Mouse (Mus musculus) heart, postnatal 0 days (tissue): ENCODE data around the gene Grik1. TPM values are rescaled to one million over a fixed set of nuclear protein-coding genes. Genes with fewer than 3 reads are reported as not detected.

ENCODE experiments used
- ATAC-seq: fragments of 200-750 bp; cut with Nextera tagmentation; 2 replicates; pipeline ENCODE4 v1.8.0; 2017; ENCODE audit warnings: low read depth, moderate number of reproducible peaks, moderate library complexity; ENCODE audit not compliant: insufficient read depth
- DNase-seq: peaks from one replicate; pipeline ENCODE4 v3.0.0-alpha.2; 2016; ENCODE audit warnings: low spot score
- H3K27ac ChIP-seq: fragments of 300-500 bp; sonication (generic); 2 replicates; pipeline ENCODE4 v1.5.1; 2014; ENCODE audit warnings: low read depth, mild to moderate bottlenecking
- H3K27me3 ChIP-seq: fragments of 300-500 bp; sonication (generic); 2 replicates; pipeline ENCODE4 v1.6.1; 2014; ENCODE audit warnings: low read length, mixed read lengths; ENCODE audit not compliant: control insufficient read depth, insufficient read depth
- H3K36me3 ChIP-seq: fragments of 300-500 bp; sonication (generic); replicated peaks from 2 replicates; pipeline ENCODE4 v1.6.1; 2014; ENCODE audit warnings: low read length, mixed read lengths; ENCODE audit not compliant: control insufficient read depth, insufficient read depth
- H3K4me1 ChIP-seq: fragments of 300-500 bp; sonication (generic); 2 replicates; pipeline ENCODE4 v1.6.1; 2014; ENCODE audit warnings: antibody characterized with exemption; ENCODE audit not compliant: control insufficient read depth, insufficient read depth
- H3K4me2 ChIP-seq: fragments of 300-500 bp; sonication (generic); 2 replicates; pipeline ENCODE4 v1.6.1; 2014; ENCODE audit warnings: low read depth, mild to moderate bottlenecking, low read length, moderate library complexity
- H3K4me3 ChIP-seq: fragments of 300-500 bp; sonication (generic); 2 replicates; pipeline ENCODE4 v1.5.1; 2014; ENCODE audit warnings: low read depth, low read length
- H3K9ac ChIP-seq: fragments of 300-500 bp; sonication (generic); replicated peaks from 2 replicates; pipeline ENCODE4 v1.6.1; 2014; ENCODE audit warnings: low read depth, low read length, mixed read lengths
- H3K9me3 ChIP-seq: fragments of 300-500 bp; sonication (generic); replicated peaks from 2 replicates; pipeline ENCODE4 v1.6.1; 2016; ENCODE audit warnings: low read length; ENCODE audit not compliant: control insufficient read depth
- CTCF ChIP-seq: IDR thresholded peaks from 2 replicates; pipeline ENCODE4 v1.5.1; 2016; ENCODE audit warnings: antibody characterized with exemption, control low read depth, low read depth
- EP300 ChIP-seq: IDR thresholded peaks from 2 replicates; pipeline ENCODE4 v1.6.1; 2016; ENCODE audit warnings: antibody characterized with exemption, low read depth
- WGBS: fragments of 180-500 bp; shearing (Covaris S2); extraction: QIAGEN DNeasy Blood & Tissue Kit; methylation state at CpG from one replicate; pipeline ENCODE4 v1.1.7; 2014; 5-methylcytosine and 5-hydroxymethylcytosine counted together
- polyA plus RNA-seq: library from polyadenylated mRNA; unstranded; fragments of >200 nt; fragmentation: Nextera tagmentation; extraction: Ambion mirVana; gene quantifications from 2 replicates; pipeline ENCODE4 v1.2.1, GENCODE M21; 2015
- total RNA-seq: library from RNA; depleted of rRNA; stranded (reverse); fragments of >200 nt; gene quantifications from 2 replicates; pipeline ENCODE4 v1.2.3, GENCODE M21; 2014; ENCODE audit warnings: low replicate concordance; rRNA removed

The Grik1 gene
- total and polyA plus RNA-seq, 2 experiments from 2014 or later: 0.12 to 0.27 TPM

DNA sequence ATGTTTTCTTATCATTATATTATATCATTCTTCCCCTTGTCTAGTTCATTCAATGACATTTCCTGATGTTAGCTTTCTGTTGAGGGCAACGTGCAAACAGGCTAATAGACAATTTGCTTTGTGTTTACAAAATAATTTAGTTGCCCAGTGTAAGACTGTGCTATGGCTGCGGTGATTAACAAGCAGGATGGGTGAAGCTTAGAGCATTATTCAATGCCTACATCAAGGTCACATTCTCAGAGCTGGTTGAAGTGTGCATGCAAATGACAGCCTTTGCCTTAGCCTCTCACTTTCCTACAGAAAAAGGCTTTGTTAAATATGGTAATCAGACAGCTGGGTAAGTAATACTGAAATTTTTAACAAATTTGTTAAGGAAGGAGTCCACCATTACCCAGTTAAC, 438.5 kb downstream of the Grik1 start:
- no peak overlapping the region for H3K9ac ChIP-seq
- no peak overlapping the region for H3K4me2 ChIP-seq
- no peaks in the 10 kb centered on the region for H3K36me3 ChIP-seq
- DNase-seq: no peak
- no peak overlapping the region for H3K27ac ChIP-seq
- H3K27me3 ChIP-seq: no peaks in the 10 kb centered on the region
- WGBS: 57% methylated on average over 2 of the region's 2 CpGs
- TF ChIP-seq EP300 (no peak), CTCF (no peak)
- no peaks in the 10 kb centered on the region for H3K9me3 ChIP-seq
- H3K4me1 ChIP-seq: no peaks in the 10 kb centered on the region
- no peak for ATAC-seq
- no peak overlapping the region for H3K4me3 ChIP-seq

GRCm38 (mm10) chr16:87848799-87849198, 441.3 kb downstream of the Grik1 start:
- Histone ChIP-seq H3K9me3 (no peaks in the 10 kb centered on the region), H3K4me3 (no peak overlapping the region), H3K36me3 (no peaks in the 10 kb centered on the region), H3K9ac (no peak overlapping the region), H3K4me2 (no peak overlapping the region), H3K27ac (no peak overlapping the region), H3K27me3 (no peaks in the 10 kb centered on the region), H3K4me1 (no peaks in the 10 kb centered on the region)
- 81% methylated on average over 3 of the region's 3 CpGs for WGBS
- no peak; the same call in 1 of the 2 replicates for ATAC-seq
- DNase-seq: no peak
- no peak for TF ChIP-seq CTCF
- TF ChIP-seq EP300: no peak

Other genes starting within 250 kb of the Grik1 start
- gene Cldn17, start 216.7 kb upstream of the Grik1 start, total RNA-seq: not detected in 2 replicates
- not detected in 2 replicates for gene Cldn17, start 216.7 kb upstream of the Grik1 start, polyA plus RNA-seq